Mouse (Mus musculus) adrenal gland (tissue): ENCODE results near the gene Acss3.

Source experiments
- intact Hi-C: fragments of 180-260 bp; cut with DNase I; formaldehyde crosslinking; loops from one replicate; pipeline ENCODE4 v1.15.1; 2025
- long read RNA-seq, 2 experiments: library from polyadenylated mRNA; unstranded; transcript quantifications; one replicate each; pipeline ENCODE4 v2.0.0; 2020; ENCODE audit warnings: borderline replicate concordance in 1 of 2; ENCODE audit not compliant: insufficient replicate concordance in 1 of 2

Acss3 gene
- long read RNA-seq, experiment 1, partial matches to known transcripts, result 0 of 1 reads
- long read RNA-seq, experiment 1, other reads (novel, unspliced or antisense), result 0 of 1 reads
- long read RNA-seq, experiment 2, partial matches to known transcripts, result 0 of 1 reads
- long read RNA-seq, experiment 2, other reads (novel, unspliced or antisense), result 1 of 1 reads

DNA sequence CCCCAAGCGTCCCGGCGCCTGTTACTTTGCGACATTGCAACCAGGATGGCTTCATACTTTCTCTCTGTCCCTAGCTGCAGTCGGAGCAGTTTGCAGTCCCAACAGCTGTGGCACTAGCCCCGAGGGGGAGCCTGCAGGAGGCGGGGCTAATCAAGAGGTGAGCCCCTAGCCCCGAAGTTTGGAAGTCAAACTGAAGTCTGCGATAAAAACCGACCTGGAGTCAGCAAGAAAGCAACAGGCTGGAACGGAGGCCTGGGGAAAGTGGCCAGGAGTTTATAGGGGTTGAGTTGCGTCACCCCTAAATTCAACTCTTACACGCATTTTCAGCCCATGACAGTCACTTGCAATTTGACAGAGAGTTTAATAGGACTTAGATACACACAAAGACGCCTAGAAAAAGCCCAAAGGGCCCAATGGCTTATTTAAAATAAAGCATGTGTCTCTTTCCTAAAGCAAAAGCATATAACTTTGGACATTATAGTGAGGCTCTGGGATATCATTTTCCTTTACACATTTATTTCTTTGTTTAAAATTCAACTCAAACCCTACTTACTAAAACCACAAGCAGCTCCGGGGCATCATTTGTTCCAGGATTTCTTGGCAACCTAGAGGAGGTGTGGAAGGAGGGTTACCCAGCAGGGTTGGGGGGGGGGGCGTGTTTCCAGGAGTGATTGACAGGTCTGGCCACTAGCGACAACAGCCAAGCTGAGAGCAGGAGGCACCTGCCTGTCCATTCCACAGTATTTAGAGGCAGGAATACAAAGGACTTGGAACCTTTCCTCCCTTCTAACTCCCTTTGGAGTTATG, at the start of gene Acss3:
Acss3 (minus strand) TSS at position 140 of the 807 bp plus-strand sequence.
- intact Hi-C loops, result no loop called here

DNA sequence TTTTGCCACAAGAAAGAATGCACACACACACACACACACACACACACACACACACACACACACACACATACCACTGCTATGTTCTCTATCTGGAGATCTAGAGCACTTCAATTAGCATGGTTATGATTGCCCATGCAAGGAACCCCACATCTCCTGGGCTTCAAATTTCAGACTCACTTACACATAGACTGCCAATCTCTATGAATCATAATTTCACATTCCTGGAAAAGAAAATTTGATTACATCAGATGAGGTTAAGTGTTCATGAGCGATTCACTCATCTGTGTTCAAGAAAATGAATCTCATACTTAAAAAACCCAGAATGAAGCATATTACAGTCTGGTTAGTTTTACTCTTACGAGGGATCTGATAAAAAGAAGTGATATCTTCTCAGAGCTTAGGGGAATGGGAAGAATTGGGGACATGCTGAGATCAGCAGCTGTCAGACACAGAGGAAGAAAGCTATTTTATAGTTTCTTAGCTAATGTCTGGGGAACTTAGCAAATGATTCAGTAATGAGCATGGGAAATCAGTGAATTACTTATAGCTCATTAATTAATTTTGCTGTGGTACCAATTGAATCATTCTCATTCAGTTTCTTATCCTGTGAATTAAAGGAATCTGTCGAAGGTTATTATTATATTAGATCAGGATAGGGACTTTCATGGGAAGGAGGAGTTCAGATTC, 48.7 kb upstream of the Acss3 start:
- intact Hi-C loops, result no loop called here

DNA sequence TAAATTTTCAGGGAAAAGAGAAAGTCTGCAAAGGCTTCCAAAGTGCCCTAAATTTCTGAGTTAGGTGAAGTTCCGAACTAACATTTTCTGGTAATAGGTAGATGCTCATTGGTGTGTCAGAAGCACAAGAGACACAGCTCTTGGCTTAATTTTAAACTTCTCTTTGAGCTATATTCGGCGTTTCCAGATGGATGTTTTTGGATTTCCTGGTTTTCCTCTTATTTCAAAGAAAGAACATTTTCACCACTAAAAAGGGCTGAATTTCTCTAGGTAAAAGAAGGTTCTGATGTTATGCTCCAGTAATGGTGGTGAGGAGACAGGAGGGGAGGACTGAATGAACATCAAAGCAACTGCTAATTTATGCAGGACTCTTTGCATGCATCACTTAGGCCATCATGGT, 43.0 kb upstream of the Acss3 start:
- intact Hi-C loops, result no loop called here

DNA sequence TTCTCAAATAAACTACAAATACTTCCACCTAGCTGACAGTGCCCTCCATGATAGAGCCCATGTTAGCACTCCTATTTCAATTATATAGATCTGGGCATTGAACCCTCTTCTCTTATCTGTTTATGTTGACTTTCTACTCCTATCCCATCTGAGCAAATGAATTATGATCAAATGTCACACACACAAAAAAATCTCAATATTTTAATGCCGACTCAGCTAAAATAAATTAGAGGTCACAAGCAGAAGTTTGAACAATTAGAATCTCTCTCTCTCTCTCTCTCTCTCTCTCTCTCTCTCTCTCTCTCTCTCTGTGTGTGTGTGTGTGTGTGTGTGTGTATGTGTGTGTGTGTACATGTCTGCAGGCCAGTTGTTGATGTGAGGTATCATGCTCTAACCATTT, 25.3 kb upstream of the Acss3 start:
- intact Hi-C loops, result no loop called here

DNA sequence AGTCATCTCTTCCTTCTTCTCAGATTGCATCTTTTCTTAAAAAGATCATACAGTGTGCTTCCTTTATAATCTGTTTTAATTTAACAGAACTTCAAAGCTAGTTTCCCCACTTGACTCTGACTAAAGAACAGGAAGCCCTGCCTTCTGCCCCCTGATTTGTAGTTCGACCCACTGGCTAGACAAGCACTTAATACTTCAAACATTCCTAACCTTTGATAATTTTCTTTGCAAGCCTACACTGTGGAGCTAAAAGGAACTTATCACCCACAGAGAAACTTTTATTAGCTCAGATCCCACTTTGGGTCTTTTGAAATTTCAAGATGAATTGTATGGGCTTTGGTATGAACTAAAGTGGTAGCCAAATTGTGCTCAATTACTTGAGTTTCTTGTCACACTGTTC, 20.5 kb upstream of the Acss3 start:
- intact Hi-C loops, result no loop called here

DNA sequence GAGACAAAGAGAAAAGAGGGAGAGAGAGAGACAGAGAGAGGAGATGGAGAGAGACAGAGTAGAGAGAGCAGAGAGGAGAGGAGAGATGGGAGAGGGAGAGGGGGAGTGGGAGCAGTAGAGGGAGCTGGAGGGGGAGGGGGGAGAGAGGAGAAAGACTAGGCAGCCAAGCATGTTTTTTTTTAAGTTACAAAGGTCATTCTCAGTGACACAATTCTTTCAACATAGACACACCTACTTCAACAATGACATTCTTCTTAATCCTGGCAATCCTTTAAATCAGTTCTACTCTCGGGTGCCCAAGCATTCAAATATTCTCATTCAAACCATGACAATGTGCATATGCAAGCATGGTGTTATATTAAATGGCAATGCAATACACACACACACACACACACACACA, 19.4 kb upstream of the Acss3 start:
- intact Hi-C loops, result no loop called here

DNA sequence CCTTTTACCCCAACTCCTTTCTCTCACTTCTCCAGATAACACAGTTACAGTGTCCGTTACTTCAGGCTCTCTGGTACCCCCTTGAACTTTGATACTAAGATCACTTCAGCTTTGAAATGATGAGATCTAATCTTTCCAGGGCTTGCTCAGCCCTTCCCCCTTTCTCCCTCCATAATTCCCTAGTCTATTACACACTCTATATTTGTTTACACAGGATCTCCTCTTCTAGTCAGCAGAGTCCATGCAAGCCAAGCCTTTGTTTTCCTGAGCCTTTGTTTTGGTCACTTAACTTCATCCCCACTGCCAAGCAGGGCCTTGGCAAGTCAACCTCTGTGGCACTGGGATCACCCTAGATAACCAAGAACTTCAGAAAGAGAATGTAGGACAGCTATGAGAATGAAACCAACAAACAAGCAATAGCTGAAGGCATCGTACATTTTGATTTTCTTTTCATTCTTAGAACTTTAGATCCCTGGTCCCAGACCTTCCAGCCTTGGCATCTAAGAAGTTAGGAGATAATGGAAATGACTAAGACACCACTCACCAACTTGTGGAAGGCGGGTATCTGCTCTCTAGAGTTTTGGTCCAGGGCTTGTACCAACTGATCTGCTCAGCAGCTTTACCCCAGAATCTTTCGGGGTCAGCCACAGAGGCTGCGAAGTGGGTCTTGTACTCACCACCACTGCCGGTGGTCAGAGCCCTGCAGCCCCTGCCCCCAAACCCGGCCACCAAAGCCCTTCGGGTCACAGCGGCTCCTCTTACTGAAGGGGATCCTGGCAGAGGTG, 532 bp downstream of the Acss3 start:
- intact Hi-C loops, result no loop called here

DNA sequence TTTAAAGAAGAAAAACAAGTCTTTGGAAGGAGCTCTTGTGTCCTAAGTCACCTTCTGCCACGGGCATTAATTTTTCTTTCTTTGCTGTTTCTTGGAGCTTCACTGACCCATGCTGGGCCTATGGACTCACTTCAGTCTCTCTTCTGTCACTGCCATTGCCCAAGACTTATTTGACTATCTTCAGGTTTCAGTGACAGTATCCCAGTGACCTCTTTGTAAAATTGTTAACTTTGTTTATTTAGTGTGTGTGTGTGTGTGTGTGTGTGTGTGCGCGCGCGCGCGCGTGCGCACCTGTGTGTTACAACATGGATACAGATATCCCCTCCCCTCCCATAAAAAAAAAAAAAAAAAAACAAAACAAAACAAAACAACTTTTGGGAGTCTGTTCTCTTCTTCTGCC, 2.2 kb downstream of the Acss3 start:
- intact Hi-C loops, result no loop called here

DNA sequence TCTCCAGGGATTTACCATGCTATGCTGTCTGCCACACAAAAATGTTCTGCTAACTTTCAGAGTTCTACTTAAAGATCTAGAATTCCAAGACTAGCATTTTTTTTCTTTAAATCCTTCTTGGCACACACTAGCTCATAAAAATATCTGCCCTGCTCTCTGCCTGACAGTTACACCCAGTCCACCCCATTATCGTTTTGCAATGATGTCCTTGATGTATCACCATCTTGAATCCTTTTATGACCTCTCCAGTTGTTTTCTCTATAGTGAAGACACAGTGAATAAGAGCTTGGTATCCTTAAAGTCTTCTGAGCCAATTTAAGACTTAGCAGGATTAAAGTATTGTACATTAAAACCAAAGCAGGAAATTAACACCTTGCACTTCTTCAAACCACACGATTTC, 4.3 kb downstream of the Acss3 start:
- intact Hi-C loops, result no loop called here

DNA sequence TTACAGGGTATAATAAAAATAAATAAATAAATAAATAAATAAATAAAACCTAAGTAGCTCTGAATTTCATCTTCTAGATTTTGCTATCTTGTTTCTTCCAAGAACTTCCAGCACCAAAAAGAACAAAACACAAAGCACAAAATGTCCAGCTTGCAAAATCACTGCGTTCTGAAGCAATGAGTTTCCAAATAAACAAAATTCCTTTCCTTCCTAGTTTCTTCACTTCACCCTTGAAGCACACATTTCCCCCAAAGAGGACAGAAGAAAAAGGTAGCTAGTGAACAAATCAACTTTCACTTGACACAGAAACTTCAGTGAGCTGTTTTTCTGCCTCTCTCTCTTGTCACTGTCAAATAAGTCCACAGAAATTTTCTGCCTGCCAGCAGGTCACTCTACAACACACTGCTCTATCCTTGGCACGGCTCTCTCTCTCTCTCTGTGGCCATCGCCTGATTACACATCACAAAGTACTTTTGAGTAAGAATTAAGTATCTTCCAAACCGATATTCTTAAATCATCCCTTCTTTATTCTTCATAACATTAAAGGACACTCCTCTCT, 6.7 kb downstream of the Acss3 start:
- intact Hi-C loops, result no loop called here

DNA sequence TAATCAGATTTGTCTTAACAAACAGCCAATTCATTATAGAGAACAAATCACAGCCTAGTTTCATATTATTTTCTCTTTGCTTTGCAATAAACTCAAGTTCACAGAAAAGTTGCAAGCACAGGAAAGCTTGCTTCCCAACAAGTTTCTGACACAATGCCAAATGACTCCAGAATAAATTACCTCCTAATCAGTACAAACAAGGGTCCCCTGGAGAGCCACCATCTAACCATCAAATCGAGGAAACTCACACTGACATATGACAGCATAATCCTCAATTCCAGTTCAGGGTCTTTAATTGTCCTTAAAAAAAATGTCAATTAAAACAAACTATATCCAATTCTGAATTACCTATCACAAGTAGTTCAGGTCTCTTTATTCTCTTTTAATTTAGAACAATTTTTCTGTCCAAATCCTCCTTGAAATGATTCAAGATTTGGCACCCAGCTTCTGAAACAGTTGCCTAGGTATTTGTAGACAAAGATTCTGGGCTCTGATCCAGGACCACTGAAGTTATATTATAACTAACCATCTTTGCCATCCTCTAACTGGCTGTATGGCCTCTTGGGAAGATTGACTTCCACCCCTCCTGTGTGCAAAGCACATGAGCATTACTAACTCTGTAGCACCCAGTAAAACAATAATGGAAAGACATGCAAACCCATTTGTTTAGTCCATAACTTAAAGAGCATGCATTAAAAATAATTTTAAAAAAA, 7.4 kb downstream of the Acss3 start:
- intact Hi-C loops, result no loop called here

DNA sequence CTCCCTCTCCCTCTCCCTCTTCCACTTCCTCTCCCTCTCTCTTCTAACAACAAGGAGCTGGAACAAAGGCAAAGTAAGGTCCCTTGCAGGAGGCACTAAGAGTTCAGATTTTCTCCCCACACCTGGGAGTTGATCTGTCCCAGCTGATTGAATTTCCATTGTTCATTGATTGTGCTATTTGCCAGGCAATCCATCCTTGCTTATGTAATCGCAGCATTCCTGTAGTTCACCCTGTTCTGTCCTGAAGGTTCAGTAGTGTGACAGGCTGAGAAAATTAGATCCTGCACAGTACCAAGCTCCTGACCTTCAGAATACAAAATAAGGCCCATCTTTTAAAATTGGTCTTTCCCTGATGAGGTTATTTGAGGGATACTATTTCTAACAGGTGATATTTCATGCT, 8.3 kb downstream of the Acss3 start:
- intact Hi-C loops, result no loop called here

DNA sequence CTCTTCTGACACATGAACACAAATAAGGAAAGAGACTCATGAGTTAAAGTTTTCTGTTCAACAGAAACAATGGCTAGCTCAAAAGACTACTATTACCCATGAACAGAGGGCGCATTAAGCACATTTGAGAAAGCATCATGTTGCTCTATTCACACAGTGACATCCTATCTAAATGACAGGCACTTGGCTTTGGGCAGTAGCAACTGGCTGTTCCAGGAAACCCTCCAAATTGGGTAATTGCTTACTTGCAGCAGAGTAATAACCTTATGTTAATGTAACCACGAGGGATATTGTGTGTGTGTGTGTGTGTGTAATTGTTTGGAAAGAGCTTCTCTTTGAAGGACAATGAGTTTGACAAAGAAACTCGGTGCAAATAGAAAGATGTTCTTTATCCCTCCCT, 29.0 kb downstream of the Acss3 start:
- intact Hi-C loops, result no loop called here

DNA sequence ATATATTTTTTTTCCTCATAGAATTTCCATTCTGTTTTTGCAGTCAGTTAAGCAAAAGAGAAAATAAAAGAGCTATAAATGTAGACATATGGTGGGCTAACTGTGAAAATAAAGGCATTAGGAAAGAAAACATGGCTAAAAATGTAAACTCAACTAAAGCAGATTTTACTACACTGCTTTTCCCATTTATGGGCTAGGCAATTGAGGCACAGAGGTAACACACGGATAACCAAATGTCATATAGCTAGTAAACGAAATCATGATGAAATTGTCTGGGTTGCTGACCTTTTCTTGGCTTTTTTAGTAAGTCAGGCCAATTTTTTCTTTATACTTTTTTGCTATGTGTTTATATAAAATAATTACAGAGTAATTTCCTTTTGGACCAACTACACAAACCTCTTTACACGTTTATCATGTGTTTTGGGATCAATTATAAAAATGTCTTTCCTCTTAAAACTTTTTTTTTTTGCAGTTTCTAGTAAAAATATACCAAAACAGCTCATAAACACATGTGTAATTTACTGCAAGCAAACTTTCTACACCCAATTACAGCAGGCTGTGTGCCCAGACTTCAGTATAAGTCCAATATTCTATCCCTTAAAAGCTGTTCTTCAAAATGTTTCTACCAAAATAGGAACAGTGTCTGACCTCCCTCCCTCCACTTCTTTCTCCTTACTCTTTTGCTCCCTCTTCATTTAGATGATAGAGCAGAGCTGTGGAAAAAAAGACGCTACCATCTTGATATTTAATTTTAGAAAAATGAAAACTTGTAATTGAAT, 69.4 kb downstream of the Acss3 start:
- intact Hi-C loops, result no loop called here

DNA sequence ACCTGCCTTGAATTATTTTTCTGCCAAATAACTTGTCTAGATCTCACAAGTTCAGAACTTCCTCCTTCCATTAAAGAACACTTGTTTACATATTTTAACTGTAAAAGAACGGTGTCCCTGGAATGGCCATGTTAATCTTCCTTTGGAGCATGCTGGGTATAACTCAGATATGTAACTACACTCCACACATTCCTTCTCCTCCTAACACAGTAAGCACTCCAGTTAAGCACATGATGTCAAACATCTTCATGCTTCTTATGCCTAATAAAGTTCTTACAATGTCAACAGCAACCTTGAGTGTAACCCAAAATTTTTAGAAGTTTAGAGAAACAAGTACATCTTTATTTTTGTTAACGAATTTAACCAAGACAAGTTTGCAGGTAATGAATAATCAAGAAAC, 73.0 kb downstream of the Acss3 start:
- intact Hi-C loops, result no loop called here

DNA sequence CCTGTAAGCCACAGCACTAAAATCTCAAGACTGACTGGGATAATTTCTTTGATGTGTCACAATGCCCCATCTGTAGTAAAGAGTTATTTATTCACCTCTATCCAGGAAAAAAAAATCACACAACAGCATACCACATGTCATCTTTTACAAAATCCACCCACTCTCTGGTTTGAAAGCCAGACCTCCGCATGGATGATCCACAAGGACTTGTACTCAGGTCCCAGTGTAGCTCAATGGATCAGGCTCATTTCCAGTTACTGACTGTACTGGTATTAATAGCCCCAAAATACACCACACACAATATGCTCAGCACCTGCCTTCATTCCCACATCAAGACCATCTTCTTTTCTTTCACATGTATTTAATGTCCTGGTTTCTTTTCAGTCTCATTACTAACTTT, 80.8 kb downstream of the Acss3 start:
- intact Hi-C loops, result no loop called here

DNA sequence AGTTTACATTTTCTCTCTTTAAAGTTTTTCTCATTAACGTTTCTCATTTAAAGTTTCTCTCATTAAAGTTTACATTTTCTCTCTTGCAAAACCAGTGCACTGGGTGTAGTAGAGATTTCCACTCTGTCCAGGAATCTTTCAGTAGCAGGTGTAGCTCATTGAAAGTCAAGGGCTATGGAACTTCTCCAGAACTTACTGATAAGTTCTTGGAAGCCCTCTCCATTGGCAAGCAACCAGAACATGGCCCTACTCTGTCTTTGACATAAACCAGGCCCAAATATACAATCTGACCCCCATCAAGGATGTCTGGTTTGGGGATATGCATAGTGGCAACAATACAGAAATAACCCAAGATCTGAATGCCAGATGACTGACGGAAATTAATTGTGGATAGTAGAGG, 82.6 kb downstream of the Acss3 start:
- intact Hi-C loops, result no loop called here

DNA sequence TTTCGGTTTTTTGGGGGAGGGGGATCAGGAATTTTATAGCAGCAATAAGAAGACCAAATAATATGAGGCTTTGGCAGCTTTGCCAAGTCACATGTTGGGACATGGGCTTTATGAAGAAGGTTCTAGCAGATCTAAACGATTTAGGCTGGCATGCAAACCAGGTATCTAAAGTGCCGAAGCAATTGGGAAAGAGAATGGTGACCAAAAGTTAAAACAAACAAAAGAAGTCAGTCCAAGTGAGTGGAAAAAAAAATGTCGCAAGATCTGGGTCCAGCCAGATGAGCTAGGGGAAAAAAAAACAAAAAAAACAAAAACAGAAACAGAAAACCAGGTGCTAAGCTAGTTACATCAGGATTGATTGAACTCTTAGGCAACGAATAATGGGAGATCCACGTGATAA, 83.1 kb downstream of the Acss3 start:
- intact Hi-C loops, result no loop called here

DNA sequence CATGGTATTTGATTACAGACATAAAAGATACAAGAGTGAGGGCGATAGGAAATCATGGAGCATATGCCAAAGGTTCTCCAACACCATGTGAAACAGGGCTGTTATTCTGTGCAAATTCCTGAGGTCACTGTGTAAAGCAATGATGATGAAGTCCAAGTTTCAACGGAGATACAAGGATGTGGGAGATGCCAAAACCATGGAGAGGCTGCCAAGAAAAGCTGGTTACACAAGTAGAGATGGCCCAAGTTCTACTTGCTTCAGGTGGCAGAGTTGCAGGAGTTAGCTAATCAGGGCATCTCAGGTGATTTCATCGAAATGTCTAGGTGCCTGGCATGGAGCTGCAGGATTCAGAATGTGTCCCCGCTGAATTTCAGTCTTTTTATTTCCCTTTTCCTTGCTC, 84.3 kb downstream of the Acss3 start:
- intact Hi-C loops, result no loop called here

DNA sequence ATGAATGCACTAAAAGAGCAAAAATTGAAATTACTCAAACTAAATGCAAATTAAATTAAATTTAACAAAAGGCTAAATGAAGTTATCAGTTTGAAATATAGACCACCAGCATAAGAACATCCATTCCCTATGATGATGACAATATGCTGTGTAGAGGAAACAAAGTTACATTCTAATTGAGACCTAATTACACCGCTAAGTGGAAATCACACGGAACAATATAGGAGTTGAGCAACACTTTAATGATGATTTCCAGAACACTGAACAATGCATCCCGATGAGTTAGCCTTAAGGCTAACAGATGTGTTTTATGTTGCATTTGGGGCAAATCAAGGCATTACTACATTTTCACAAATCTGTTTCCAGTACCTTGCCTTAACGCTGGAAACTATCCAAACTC, 99.2 kb downstream of the Acss3 start:
- intact Hi-C loops, result no loop called here
